Mouse (Mus musculus): ENCODE measurements around the gene C1s1.
"Not testable (repeated sequence)": the region's sequence is repeated elsewhere in the genome, so short reads cannot be mapped to it uniquely, and the experiment has no call there.

Gene C1s1

GRCm38 (mm10) chr6:124542284-124542683 is at the start of gene C1s1:
Gene C1s1 (minus strand): TSS chr6:124542359.
- DNase-seq = peak; percentile 29 to 70

GRCm38 (mm10) chr6:124588771-124589170 is 46.6 kb upstream of the C1s1 start:
- no peak for DNase-seq

- no peak for DNase-seq
Observed at GRCm38 (mm10) chr6:124586266-124586665, 44.1 kb upstream of the C1s1 start.

- no peak for DNase-seq
Observed at GRCm38 (mm10) chr6:124585761-124586160, 43.6 kb upstream of the C1s1 start.

- no peak for DNase-seq
Observed at GRCm38 (mm10) chr6:124584935-124585334, 42.8 kb upstream of the C1s1 start.

- DNase-seq = no peak
Observed at GRCm38 (mm10) chr6:124582231-124582630, 40.1 kb upstream of the C1s1 start.

- DNase-seq = peak; percentile 8 to 38
Observed at GRCm38 (mm10) chr6:124580155-124580554, 38.0 kb upstream of the C1s1 start.

GRCm38 (mm10) chr6:124575155-124575678 is 33.1 kb upstream of the C1s1 start:
- not testable (repeated sequence) for DNase-seq

- peak; percentile 65 to 75 for DNase-seq
Observed at GRCm38 (mm10) chr6:124570026-124570425, 27.9 kb upstream of the C1s1 start, which contains the start of gene C1rb. Gene C1rb (plus strand): TSS chr6:124570294.

GRCm38 (mm10) chr6:124561611-124562010 is 19.5 kb upstream of the C1s1 start:
- not testable (repeated sequence) for DNase-seq

- not testable (repeated sequence) for DNase-seq
Observed at GRCm38 (mm10) chr6:124561156-124561555, 19.0 kb upstream of the C1s1 start.

- DNase-seq = not testable (repeated sequence)
Observed at GRCm38 (mm10) chr6:124555956-124556355, 13.8 kb upstream of the C1s1 start.

- DNase-seq = no peak
Observed at GRCm38 (mm10) chr6:124552766-124553165, 10.6 kb upstream of the C1s1 start.

GRCm38 (mm10) chr6:124549023-124549550 is 6.9 kb upstream of the C1s1 start:
- DNase-seq = no peak

- not testable (repeated sequence) for DNase-seq
Observed at GRCm38 (mm10) chr6:124547979-124548378, 5.8 kb upstream of the C1s1 start.

GRCm38 (mm10) chr6:124545425-124545824 is 3.3 kb upstream of the C1s1 start:
- no peak for DNase-seq

- peak in 1 of 2 experiments; percentile 19 for DNase-seq
Observed at GRCm38 (mm10) chr6:124544466-124544865, 2.3 kb upstream of the C1s1 start.

- not testable (repeated sequence) for DNase-seq
Observed at GRCm38 (mm10) chr6:124541176-124541575, 983 bp downstream of the C1s1 start.

GRCm38 (mm10) chr6:124536125-124536829 is 5.9 kb downstream of the C1s1 start:
- DNase-seq = not testable (repeated sequence)

- DNase-seq = no peak
Observed at GRCm38 (mm10) chr6:124531077-124531476, 11.1 kb downstream of the C1s1 start.

- DNase-seq = no peak
Observed at GRCm38 (mm10) chr6:124527881-124528280, 14.3 kb downstream of the C1s1 start.

- peak; percentile 19 to 51 for DNase-seq
Observed at GRCm38 (mm10) chr6:124522082-124522481, 20.1 kb downstream of the C1s1 start.

- not testable (repeated sequence) for DNase-seq
Observed at GRCm38 (mm10) chr6:124517733-124518132, 24.4 kb downstream of the C1s1 start.

GRCm38 (mm10) chr6:124512355-124512836 is 29.8 kb downstream of the C1s1 start, which contains the start of gene C1ra:
Gene C1ra (plus strand): TSS chr6:124512405.
- peak; percentile 57 to 68 for DNase-seq
